Mouse (Mus musculus): Measurements from ENCODE around the gene Atg13.
"Not testable (repeated sequence)": the region's sequence is repeated elsewhere in the genome, so short reads cannot be mapped to it uniquely, and the experiment has no call there.

Atg13 gene

DNA sequence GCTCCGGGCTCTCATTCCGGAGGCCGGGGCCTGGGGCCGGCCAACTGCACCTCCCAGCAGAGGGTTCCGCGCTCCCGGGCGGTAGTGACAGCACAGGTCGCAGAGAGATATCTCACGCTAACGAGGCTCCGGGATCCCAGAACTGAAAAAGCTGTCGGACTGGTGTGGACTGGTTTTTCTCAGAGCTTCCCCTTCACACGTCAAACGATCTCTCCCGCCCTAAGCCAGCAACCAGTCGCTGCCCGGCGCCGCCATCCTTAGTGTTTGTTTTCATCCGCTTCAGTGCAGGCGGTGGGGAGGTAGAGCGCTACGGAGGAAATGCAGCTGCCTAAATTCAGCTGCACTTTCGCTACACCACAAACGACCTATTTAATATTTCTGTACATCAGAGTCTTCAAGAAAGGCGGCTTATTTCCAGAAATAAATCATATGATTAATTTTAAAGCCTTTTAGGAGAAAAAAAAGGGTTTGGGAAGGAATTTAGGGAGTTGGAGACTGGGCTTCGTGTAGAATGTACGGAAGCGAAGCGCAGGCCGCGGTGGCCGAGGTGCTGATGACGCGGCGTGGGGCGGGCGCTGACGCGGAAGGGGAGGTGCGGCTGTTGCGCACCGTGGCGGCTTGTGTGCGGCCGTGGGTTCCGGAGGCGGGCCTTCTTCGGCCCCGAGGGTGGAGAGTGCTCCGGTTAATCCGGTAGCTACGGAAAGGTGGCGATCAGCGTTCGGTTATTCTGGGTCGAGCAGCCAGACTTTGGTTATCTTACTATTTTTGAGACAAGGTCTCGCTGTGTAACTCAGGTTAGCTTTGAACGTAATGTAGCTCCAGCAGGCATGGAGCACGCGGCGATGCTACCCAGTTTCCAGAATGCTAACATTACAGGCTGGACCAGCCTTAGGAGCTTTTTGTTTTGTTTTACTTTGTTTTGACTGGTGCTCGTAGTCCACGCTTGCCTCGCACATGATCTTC is at the start of gene Atg13, which contains the start of gene Harbi1:
Gene Atg13 (minus strand): TSS at position 305 of the 963 bp plus-strand sequence.
Gene Harbi1 (plus strand): TSS at position 581 of the 963 bp plus-strand sequence.
- peak; percentile 92 for DNase-seq (ENCODE audit: low spot score)

DNA sequence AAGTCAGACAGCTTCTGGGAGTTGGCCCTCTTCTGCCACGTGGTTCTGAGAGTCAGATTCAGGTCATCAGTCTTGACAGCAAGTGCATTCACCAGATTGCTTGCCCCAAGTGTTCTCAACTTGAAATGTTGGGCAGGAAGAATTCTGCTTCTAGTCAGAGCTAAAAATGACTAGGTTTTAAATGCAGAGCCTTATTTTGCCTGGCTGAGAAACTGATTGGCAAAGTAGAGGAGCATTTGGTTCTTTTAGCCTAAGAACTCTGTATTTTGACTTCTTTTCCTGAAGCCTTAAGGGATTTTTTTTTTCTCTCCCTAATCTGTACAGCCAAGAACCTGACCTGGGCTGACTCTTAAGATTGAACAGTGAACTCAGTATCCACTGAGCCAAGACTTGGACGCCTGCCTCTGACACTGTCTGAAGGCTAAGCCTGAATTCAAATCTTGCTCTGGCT is 39.5 kb upstream of the Atg13 start:
- no peak for DNase-seq (ENCODE audit: low spot score)

DNA sequence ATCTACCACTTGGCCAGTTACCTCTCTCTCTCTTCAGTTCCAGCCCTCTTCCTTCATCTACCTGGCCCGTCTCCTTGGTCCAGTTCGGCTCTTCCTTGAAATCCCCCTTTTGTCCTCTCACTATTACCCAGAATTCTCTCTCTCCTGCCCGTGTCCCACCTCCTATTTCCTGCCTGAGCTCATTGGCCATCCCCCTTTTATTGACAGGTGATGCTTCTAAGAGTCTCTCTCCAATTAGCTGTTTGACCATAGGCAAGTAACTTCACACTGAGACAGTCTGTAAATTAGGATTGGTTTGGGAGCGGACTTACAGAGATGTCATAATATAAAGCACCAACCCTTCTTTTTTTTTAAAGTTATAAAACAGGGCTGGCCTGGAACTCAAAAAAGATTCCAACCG is 34.3 kb upstream of the Atg13 start:
- DNase-seq (ENCODE audit: low spot score) = no peak

DNA sequence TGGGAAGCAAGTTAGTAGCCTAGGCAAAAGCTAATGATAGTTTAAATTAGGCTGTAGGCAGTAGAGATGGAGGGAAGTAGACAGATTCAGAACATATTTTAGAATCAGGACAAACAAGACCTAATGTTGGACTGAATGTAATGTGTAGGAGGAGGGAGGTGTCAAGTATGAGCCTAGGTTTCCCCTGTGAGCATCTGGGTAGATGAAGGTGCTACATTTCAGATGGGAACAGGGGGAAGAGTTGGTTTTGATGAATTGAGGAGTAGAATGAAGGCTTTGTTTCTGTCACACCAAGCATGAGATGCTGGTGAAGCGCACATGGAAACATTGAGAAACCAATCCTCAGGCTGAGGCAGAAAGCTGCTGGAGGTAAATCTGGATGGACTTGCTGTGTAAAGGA is 29.2 kb upstream of the Atg13 start:
- DNase-seq (ENCODE audit: low spot score) = no peak

DNA sequence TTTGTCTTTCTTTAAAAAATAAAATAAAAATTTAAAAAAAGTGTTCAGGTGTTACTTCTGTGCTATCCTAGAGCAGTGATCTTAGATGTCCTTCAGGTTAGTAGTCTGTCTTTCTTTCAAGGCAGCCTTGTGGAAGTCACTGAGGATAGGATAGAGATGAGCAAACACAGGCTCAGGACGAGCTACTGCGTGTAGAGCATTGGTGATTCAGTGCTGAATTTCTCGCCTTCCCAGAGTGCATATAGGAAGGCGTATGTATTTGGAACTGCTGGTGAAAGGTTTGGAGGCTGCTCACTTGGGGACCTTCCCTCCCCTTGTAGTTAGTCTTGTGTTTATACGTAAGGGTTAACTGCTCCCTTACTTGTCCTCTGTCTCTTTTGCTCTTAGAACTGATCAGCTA is 24.8 kb upstream of the Atg13 start:
- no peak for DNase-seq (ENCODE audit: low spot score)

DNA sequence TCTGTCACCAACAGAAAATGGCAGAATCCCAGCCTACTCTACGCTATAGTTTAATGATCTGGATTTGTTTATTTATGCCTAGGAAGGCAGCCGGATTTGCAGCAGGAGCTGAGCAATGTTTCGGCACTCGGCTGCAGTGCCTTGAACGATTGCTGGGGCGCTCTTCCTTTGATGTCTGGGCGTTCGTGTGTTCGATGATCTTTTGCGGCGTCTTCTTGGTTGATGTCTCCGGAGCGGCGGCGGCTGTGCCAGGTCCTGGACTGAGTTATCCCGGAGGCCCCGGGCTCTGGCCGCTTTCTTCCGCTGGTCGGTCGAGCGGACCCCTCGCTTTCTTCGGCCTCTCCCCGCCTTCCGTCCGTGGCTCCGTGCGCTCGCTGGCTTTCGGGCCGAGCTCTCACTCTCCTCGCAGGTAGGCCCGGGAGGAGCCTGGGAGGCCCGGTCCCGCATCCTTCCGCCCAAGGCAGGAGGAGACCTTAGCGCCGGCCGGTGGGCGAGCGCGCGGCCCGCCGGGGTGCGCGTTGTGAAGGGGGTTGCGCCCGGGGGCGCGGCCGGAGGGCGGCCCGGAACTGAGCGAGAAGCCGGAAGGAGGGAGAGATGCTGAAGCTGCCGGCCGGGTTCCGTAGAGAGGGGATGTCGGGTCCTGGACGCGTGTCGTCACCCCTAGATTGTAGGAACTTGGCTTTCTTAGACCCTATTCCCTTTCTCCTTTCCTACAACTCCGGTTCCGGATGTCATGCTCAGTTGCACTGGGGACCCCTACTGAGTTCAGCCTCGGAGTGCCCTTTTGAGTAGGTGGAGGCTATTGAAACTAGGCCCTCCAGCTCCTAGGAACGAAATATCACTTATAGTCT is 19.8 kb upstream of the Atg13 start, which contains the start of gene Ambra1:
Gene Ambra1 (plus strand): TSS at position 164 of the 851 bp plus-strand sequence.
- DNase-seq (ENCODE audit: low spot score) = peak; percentile 80

DNA sequence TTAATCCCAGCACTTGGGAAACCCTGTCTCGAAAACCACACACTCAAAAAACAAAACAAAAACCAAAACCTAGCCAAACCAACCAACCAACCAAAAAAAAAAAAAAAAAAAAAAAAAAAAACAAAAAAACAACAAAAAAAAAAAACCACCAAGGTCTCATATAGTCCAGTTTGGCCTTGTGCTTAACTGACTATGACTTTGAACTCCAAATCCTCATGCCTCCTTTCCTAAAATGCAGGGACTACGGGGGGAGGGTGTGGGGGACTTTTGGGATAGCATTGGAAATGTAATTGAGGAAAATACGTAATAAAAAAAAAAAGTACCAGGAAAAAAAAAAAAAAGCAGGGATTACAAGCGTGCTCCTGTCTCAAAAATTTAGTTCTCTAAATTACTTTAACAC is 19.2 kb upstream of the Atg13 start:
- DNase-seq (ENCODE audit: low spot score) = no peak

DNA sequence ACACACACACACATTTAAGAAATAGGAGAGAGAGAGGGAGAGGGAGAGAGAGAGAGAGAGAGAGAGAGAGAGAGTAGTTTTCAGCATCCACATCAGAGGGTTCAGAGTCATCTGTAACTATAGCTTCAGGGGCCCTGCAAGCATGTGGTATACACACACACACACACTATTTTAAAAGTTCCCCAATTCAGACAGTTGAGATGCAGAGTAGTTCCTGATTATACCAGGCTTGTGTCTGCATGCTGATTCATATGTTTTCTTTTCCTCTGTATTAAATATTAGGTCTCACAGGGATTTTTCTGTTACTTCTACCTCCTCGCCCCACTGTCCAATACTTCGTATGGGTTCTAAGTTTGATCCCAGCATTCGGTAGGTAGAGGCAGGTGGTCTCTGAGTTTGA is 16.6 kb upstream of the Atg13 start:
- DNase-seq (ENCODE audit: low spot score) = no peak

DNA sequence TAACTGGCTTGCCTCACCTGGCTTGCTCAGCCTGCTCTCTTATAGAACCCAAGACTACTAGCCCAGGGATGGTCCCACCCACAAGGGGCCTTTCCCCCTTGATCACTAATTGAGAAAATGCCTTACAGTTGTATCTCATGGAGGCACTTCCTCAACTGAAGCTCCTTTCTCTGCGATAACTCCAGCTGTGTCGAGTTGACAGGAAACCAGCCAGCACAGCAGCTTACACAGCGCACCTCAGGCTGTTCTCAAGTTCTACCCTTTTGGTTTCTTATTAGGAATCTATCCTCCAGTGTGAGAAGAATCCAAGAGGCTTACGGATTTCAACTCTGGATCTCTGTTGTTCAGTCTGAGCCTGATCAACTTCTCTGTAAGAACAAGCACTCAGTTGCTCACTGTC is 15.1 kb upstream of the Atg13 start:
- not testable (repeated sequence) for DNase-seq (ENCODE audit: low spot score)

DNA sequence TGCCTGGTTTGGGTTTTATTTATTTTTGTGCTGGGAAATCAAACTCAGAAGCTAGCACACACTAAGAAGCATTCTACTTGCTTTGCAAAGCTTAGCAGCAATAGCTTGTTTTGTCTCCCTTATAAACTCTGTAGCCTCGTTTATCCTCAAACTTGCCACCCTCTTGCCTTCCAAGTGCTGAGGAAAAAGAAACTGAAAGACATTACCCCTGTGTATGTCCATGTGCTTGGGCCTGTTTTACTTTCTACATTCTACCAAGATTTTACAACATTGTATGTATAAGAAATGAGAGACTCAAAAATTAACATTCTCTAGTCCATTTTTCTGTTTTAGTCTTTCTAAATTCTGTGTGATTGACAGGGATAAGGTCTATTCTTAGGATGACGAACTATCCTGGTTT is 14.3 kb upstream of the Atg13 start:
- no peak for DNase-seq (ENCODE audit: low spot score)

DNA sequence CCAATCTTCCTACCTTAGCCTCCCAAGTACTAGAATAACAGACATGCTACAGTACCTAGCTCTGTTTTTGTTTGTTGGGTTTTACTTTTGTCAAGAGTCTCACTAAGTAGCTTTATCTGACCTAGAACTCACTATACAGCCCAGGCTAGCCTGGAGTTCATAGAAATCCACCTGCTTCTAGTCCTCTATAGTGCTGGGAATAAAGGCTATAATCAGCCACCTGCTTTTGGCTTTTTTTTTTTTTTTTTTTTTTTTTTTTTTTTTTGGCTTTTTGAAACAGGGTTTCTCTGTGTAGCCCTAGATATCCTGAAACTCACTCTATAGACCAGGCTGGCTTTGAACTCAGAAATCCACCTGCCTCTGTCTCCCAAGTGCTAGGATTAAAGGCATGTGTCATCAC is 13.6 kb upstream of the Atg13 start:
- no peak for DNase-seq (ENCODE audit: low spot score)

DNA sequence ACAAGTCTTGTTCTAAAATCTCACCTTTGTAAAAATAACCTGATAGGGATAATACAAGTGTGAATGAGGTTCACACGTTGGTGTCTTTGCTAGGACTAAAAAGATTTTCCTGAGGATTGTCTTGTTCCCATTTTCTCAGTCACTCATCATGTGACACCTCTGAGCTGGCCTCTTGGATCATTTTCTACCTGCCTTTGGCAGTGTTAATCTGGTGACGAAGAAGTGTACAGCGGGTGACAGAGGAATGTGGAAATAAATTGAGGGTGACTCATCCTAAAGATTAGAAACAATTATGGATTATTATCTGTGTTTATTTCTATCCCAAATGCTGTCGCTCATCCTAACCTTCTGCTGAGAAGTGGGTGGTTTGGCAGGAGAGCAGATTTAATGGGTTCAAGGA is 13.0 kb upstream of the Atg13 start:
- no peak for DNase-seq (ENCODE audit: low spot score)

DNA sequence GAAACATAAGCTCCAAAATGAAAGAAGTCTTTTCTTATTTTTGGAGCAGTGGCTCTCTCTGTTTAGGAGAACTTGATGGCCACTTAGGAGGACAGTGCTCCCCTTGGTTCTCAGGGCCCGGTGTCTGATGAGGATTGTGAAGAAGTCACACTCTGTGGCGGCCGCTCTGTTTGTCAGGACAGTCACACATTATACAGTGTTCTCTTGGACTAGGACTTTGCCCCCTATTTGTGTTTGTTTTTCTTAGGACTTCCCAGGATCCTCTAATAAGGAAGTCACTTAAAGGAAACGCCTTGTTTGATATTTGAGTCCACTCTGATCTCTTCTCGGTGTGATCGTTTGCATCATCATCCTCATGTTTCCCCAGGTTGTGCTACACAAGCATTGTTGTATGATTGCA is 7.9 kb upstream of the Atg13 start:
- no peak for DNase-seq (ENCODE audit: low spot score)

DNA sequence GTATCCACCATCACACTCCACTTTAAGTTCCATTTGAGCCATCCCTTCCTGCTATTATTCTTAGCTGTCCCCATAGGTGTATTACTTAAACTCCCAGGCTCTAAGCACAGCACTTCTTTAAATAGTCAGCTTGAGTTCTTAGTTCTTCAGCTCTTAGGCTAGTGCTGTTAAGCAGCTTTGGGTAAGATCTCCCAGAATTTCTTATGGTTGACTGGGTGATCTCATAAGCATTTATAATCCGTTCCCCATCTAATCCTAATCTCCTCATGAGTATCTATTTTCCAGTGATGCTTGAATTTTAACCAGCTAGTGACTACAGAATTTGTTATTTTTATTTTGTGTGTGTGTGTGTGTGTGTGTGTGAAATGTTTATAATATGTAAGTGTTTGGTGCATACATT is 4.5 kb upstream of the Atg13 start:
- DNase-seq (ENCODE audit: low spot score) = no peak

DNA sequence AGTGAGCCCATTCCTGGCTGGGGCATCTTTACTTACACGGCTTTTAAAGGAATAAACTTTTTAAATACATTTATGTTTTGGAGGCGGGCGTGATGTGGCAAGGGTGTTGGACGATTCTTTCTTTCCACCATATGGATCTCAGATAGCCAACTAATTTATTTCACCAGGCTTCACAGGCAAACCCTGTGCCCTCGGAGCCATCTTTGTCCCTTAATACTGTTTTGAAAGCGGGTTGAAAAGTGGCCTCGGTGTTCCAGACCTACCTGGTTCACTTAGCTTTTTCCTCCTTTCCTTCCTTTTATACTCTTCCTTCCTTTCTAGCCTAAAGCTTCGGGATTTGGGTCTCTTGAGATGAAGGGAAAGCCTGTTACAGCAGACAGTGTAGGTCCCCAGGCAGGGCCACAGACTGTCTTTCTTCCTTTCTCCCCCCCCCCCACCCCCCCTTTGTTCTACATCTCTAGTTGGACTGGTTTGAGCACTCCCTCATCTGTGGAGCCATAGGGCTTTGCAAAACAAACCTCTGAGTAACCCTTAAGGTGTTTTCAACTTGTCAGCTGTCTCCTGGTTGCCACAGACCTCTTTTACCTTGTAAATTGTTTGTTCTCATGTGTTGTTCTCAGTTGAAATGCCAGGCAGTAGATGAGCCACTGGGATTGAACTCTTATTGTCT is 1.0 kb upstream of the Atg13 start:
- no peak for DNase-seq (ENCODE audit: low spot score)

DNA sequence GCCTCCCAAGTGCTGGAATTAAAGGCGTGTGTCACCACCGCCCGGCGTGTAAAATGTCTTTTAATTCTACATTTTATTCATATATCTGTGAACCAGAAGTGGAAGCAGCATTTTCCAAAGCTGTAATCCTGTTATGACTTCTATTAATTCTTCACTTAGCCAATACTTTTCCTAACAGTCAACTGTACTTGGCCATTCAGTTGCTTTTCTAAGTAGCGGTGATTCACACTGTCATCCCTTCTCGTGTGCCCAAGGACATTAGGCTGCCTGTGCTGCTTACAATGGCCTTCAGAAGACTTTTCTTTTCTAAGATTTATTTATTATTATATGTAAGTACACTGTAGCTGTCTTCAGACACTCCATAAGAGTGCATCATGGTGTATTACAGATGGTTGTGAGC is 2.0 kb downstream of the Atg13 start:
- no peak for DNase-seq (ENCODE audit: low spot score)

DNA sequence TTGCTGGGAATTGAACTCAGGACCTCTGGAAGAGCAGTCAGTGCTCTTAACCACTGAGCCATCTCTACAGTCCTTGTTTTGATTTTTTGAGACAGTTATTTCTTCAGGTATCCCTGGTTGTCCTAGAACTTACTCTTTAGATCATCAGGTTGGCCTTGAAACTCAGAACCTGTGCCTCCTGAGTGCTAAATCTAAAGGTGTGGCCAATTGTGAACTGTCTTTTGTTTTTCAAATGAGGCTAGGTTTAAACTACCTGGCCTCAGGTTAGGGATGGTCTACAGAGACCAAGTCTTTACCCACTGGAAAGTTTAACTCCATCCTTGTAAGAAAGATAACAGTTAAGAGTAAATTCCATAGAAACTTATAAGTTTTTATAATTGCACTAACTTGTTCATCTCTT is 3.9 kb downstream of the Atg13 start:
- no peak for DNase-seq (ENCODE audit: low spot score)

DNA sequence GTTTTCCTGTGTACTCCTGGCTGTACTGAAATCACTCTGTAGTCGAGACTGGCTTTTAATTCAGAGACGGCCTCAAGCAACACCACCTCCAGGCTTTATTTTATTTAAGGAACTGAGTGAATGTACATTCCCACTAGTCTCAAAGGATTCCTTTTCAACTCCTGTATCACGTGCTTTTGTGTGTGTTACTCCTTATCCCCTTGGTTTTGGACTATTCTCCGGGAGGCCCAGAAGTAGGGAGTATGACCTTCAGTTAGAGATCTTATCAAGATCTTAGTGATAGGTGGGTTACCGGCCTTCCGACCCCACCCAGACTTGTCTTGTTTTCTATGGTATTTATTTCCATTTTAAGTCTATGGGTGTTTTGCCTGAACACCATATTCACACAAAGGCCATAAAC is 4.6 kb downstream of the Atg13 start:
- DNase-seq (ENCODE audit: low spot score) = no peak

DNA sequence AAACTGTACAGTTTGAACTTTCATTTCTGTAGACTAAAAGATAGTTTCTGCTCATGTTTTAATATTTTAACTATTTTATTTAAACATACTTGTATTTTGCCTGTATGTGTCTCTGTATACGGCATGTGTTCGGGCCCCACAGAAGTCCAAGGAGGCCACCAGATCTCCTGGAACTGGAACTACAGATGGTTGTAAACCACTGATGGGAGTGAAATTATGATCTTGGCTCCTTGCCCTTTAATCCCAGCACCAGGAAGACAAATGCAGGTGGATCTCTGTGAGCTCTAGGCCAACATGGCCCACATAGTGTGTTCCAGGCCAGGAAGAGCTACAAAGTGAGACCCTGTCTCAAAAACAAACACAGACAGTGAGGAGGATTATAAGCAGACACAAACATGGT is 9.0 kb downstream of the Atg13 start:
- DNase-seq (ENCODE audit: low spot score) = no peak

DNA sequence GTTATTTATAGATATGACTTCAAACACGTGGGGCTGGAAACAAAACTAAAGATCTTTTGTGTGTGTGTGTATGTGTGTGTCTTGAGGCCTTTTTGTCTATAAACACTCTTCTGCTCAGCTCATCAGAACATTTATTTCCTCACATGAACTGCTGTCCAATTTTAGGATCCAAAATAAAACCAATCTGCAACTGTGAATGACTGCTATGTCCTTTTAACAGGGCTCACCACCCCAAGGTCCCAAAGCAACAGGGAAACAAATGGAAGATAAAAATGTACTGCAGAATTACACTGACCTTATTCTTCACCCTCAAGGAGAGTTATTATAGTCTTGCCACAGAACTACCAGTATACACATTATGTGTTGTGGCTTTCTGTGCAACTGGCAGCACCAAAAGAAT is 11.2 kb downstream of the Atg13 start:
- DNase-seq (ENCODE audit: low spot score) = no peak

DNA sequence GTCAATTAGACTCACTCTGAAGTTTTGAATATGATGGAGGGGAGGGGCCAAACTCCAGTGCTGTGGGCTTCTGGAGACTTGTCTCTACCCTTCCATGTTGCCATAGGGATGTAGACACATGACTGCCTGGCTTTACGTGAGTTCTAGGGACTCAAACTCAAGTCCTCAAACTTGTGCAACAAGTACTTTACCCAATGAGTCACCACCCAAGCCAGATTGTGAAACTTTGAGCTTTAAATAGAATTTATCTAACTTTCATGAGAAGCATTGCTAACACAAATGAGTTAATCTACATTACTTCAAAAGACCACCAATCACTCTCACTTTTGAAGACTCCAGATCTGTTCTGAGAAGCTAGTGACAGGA is 14.2 kb downstream of the Atg13 start:
- no peak for DNase-seq (ENCODE audit: low spot score)

Data from urinary bladder, postnatal 25 days (tissue).